Mouse (Mus musculus) CH12F3 (cell line): ENCODE measurements around the gene Aldh8a1.
"Not testable (repeated sequence)": the region's sequence is repeated elsewhere in the genome, so short reads cannot be mapped to it uniquely, and the experiment has no call there.

Experiments used
- in situ Hi-C: fragments of 300-500 bp; cut with MboI; formaldehyde crosslinking; loops from 2 replicates; pipeline ENCODE4 v1.14.3; 2020; ENCODE audit warnings: low sequenced_read_pairs

Aldh8a1 gene

DNA sequence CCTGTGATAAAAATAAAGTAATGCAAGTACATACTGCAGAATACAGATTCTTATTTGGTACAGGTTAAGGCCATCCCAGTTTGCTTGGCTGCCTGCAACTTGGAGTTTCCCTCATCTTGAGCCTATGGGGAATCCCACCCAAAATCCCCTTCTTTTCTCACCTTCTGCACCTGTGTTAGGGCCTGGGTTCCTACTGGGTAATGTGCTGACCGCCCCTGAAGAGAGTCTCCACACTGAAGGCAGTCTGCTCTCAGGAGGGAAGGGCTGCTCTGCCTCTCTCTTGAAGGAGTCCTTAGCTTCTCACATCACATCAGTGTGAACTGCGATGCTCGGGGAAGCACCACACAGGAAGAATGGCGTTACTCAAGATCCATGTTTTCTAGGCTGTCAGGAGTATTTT lies 11.2 kb upstream of the Aldh8a1 start:
- in situ Hi-C loops: no loop called here

DNA sequence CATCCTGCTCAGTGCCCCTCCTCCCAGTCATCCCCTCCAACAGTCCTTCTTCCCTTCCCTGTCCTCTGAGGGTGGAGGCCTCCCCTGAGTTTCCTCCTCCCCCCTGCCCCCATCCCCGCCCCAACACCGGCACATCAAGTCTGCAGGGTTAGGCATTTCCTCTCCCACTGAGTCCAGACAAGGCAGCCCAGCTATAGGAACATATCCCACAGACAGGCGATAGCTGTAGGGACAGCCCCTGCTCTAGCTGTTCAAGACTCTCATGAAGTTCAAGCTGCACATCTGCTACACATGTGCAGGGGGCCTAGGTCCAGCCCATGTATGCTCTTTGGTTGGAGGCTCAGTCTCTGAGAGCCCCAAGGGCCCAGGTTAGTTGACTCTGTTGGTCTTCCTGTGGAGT lies 10.6 kb upstream of the Aldh8a1 start:
- in situ Hi-C loops: no loop called here

GRCm38 (mm10) chr10:21367481-21367880 lies 9.6 kb upstream of the Aldh8a1 start:
- in situ Hi-C loops: no loop called here

DNA sequence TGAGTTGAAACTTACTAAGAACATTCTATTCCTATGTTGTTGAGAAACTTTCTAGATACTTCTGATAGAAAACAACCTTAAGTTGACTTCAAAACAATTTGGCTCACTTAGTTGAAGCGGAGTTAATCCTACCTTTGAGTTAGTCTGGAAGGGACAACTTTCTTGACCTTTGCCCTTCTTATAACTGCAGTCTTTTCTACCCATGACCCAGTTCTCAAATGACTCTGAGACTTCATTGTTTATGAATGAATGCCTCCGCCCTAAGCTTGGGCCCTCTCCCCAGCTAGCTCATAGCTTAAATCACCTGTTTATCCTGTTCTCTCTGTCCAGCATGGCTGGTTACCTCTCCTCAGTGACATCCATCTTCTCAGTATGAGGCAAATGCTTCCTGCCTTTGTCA lies 7.5 kb upstream of the Aldh8a1 start:
- in situ Hi-C loops: no loop called here

DNA sequence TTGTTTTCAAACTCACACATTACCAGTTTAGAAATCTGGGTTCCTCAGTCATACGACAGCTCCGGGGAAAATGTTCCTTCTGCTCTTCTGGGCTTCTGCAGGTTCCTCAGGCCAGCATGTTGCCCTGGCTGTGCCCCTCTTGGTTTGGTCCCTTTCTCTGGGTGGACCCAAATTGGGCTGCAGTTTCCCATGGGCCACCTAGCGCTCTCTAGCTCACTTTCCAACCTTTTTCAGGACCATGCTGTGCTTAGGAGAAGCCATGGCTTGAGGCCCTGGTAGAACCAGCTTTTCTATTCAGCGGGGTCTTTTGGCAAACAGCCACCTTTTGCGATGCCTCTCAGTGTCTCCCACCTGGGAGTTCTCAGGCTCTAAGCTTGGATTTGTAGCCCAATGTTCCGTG lies 4.8 kb upstream of the Aldh8a1 start:
- in situ Hi-C loops: no loop called here

- in situ Hi-C loops: no loop called here
Measured at GRCm38 (mm10) chr10:21378196-21378944, 1.3 kb downstream of the Aldh8a1 start.

DNA sequence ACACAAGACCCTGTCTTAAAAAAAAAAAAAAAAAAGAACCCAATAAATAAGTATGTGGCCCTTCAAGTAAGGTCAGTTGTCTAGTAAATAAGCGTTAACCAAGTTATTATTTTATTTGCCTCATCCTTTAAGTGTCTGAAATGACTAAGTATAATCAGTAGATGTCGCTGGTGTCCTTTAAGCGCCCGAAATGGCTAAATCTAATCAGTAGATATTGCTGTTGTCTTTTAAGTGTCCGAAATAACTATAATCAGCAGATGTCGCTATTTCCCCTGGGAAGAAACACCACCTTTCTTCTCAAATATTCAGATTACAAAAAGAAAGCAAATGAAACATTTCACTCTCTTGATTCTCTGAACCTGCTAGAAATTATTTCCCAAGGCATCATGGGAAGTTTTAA lies 5.8 kb downstream of the Aldh8a1 start:
- in situ Hi-C loops: loop anchor here (5.0 kb wide), 1 partner anchor 619 kb away; no protein-coding TSS in a partner anchor

GRCm38 (mm10) chr10:21385111-21385663 lies 8.1 kb downstream of the Aldh8a1 start:
- in situ Hi-C loops: no loop called here

DNA sequence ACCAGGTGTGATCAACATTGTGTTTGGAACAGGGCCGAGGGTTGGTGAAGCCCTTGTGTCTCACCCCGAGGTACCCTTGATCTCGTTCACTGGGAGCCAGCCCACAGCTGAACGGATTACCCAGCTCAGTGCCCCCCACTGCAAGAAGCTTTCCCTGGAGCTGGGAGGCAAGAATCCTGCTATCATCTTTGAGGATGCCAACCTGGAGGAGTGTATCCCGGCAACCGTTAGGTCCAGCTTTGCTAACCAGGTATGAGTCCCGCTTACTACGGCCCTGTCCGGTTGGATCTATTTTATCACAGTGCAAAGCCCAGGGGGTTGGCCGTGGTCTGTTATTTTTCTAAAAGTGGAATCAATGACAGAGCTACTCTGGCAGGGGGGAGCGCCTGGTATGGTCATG lies 12.0 kb downstream of the Aldh8a1 start:
- in situ Hi-C loops: no loop called here

GRCm38 (mm10) chr10:21390440-21390839 lies 13.3 kb downstream of the Aldh8a1 start:
- in situ Hi-C loops: no loop called here

- in situ Hi-C loops: no loop called here
Measured at GRCm38 (mm10) chr10:21391286-21391685, 14.2 kb downstream of the Aldh8a1 start.

- in situ Hi-C loops: no loop called here
Measured at GRCm38 (mm10) chr10:21393390-21393789, 16.3 kb downstream of the Aldh8a1 start.

GRCm38 (mm10) chr10:21395426-21396139 lies 18.5 kb downstream of the Aldh8a1 start:
- in situ Hi-C loops: no loop called here

GRCm38 (mm10) chr10:21398873-21399425 lies 21.9 kb downstream of the Aldh8a1 start:
- in situ Hi-C loops: not testable (repeated sequence)

DNA sequence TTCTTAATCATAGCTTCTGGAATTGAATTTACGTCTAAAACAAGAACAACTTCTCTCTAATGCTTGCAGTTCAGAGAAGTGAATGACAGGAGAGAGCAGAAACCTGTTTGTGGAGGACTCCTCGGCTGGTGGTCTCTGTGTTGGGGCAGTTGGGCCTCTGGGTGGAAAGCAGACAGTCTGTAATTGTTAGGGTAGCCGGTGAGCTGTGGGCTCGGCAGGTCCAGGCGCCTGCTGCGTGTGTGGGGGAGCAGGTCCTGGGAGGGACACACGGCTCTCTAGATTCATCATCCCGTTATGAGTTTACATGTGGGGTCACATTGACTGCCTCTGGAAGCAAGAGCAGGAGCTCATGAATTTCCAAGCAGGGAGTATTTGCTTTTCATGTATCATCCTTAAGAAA lies 22.5 kb downstream of the Aldh8a1 start:
- in situ Hi-C loops: no loop called here

GRCm38 (mm10) chr10:21400031-21400430 lies 22.9 kb downstream of the Aldh8a1 start:
- in situ Hi-C loops: no loop called here

DNA sequence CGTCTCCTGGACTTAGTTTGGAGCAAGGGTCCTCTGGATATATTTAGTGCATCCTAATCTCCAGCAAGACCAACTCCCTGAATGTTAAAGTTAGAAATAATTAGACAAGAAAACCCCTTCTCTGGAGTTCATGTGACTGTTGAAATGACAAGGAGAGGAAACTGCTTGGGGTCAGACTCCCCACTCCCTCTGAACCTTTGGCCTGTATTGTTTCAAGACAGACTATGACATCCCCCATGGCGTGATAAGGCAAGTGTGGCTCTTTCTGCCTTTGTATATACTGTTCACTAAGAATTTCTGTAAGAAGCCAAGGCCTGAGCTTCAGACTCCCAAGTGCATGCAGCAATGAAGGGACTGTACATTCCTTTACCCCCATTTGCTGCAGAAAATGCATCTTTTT lies 23.4 kb downstream of the Aldh8a1 start:
- in situ Hi-C loops: no loop called here

- in situ Hi-C loops: no loop called here
Measured at GRCm38 (mm10) chr10:21401259-21401658, 24.2 kb downstream of the Aldh8a1 start.

- in situ Hi-C loops: no loop called here
Measured at GRCm38 (mm10) chr10:21404822-21405221, 27.7 kb downstream of the Aldh8a1 start.

DNA sequence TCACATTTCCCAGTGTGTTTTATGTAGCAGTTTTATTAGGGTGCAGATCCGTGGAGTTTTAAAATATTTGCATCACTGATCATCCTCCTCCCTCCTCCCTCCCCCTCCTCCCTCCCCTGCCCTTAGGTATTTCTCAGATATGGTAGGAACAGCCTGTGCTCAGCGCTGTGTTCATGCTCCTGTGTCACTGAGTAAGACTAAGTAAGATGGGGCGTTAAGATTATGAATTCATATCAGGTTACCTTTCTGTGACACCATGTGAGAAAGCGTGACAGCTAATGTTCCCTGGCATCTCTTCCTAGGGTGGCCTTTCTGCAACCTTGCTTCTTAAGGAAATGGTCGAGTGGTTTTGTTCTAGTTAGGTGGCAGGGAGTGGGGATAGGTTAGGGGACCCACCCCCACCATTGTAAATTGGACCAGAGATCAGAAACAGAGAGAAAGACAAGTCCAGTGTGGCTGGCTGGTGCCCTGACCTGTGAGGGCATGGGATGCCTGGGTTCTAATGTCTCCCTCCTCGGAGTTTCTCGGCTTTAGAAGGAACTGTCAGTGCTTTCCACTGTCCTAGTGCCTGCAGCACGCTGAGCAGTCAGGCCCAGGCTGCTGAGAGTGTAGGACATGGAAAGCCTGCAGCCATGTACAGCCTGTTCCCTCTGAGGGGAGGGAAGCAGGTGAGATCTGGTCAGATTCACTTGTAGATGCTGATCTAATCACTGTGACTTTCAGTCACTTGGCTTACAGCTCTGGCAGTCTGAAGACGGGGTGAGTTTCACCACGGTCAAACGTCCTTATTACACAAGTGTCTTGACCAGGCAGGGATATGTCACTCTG lies 28.8 kb downstream of the Aldh8a1 start:
- in situ Hi-C loops: no loop called here

GRCm38 (mm10) chr10:21410711-21411110 lies 33.6 kb downstream of the Aldh8a1 start:
- in situ Hi-C loops: no loop called here
